Mouse (Mus musculus) gastrocnemius, postnatal 36 days (tissue): ENCODE data around the gene Was. TPM values are rescaled to one million over a fixed set of nuclear protein-coding genes. Genes with fewer than 3 reads are reported as not detected.
A peak's percentile ranks its signal among the peaks of the same experiment; 100 is the strongest.
"Not testable (repeated sequence)": the region's sequence is repeated elsewhere in the genome, so short reads cannot be mapped to it uniquely, and the experiment has no call there.

Source experiments
- DNase-seq, 2 experiments: peaks; one replicate each; pipeline ENCODE4 v3.0.0; 2022
- intact Hi-C: fragments of 180-260 bp; cut with DNase I; formaldehyde crosslinking; loops from one replicate; pipeline ENCODE4 v1.15.1; 2025
- long read RNA-seq, 2 experiments: library from polyadenylated mRNA; stranded (forward); transcript quantifications; one replicate each; pipeline ENCODE4 v2.0.0; 2021
- total RNA-seq, 2 experiments: library from RNA; stranded (reverse); gene quantifications; 2 replicates each; pipeline ENCODE4 v1.2.3; 2021

Gene Was
- total RNA-seq, result under 1 TPM; 0.39 to 0.64 TPM
- long read RNA-seq, experiment 1, result 0 reads
- long read RNA-seq, experiment 2, partial matches to known transcripts, result 1 of 1 reads
- long read RNA-seq, experiment 2, other reads (novel, unspliced or antisense), result 0 of 1 reads

DNA sequence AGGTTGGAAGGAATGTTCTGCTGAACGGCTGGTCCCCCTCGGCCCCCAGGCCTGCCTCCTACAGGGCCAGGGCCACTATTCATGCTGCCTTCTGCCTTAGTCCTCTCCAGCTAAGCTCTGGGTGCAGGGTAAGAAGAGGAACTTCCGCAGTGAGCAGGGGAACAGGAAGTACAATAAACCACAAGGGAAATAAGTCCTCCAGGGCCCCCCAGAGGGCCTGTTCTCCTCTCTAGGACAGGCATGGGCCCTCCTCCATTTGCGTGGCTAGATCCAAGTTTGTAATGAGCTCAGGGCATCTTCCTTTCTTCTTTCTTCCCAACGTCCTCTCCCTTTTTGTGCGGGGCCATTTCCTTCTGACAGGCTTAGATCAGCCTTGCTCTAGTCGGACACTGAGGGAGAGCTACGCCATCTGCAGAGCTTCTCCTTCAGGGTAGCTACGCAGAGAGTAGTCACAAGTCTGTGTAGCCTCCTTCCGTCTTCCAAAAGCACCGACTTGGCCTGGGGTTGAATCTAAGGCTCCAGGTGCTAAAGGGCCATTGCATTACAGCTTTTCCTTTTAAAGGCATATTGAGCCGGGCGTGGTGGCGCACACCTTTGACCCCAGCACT, at the start of gene Was:
TSS of gene Was (minus strand) at position 153 of the 608 bp plus-strand sequence.
- intact Hi-C loops, result loop anchor here (10.0 kb wide), 1 partner anchor 164 kb away; the partner anchor contains the start of gene Ftsj1
- peak in 1 of 2 experiments; percentile 7 for DNase-seq

DNA sequence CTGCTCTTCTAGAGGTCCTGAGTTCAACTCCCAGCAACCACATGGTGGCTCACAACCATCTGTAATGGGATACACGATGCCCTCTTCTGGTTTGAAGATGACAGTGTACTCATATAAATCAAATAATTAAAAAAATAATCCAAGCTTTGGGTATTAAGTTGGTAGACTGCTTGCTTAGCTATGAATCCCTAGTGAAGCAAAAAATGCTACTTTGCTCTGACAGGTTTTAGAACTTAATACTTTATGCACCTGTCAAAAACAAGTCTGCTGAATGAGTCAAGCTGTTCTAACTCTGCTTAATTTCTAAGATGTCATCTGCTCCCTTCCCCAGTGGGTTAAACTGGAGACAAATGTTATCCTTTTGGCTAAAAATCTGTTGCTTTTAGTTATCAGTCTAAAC, 49.2 kb upstream of the Was start:
- DNase-seq, result no peak
- intact Hi-C loops, result no loop called here

DNA sequence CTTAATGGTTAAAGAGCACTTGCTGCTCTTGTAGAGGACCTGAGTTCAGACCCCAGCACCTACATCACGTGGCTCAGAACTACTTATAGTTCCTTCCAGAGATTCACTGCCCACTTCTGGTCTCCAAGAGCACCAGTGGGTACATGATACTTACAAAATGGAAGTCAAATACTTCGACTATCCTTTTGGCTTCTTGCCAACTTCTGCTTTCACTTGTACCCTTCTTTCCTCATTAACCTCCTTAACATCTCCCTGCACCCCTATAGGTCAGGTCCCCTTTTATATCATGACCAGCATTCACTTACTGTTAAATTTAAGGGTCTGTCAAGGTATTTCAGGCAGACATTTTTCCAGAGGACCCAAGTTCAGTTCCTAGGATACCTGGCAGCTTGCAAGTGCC, 45.6 kb upstream of the Was start:
- no peak for DNase-seq
- intact Hi-C loops, result no loop called here

DNA sequence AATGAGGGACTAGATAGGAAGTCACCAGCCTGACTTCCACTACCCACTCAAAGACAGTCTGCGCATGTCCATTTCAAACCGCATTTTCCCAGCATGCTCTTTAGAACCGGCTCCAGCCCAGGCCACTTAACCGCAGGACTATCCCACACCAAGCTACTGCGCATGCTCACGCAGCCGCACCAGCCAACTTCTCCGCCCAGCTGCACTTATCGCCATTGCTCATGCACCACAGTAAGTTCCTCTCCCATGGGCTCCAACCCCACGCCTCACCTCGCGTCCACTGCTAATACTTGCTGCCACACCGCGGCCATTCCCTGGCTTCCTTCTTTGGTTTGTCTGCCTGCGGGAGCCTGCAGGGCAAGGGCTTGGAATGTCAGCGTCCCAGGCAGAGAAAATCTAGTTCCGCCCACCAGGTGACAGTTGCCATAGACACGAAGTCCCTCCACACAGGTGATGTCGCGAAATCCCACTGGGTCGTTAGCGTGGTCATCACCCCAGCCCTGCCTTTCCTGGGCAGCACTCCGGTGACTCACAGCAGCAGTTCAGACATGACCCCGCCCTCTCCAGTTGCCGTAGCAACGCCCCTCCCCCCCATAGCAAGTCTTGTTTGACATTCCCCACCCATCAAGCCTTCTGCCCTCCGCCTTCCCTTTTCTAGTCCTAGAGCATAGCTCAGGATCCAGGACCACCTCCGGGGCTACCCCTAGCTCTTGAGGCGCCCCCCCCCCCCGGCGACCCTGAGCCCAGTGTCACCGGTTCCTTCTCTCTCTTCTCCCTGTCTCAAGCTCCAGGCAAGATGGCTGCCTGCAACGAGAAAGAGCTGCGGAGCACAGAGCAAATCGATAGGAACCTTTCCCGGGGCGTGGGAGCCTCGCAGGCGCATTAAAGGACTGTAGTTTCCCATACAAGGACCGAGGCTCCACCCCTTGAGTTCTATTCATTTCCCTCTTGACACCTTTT, 42.0 kb upstream of the Was start, which contains the start of gene Wdr13:
TSS of gene Wdr13 (minus strand) at position 876 of the 960 bp plus-strand sequence.
- intact Hi-C loops, result no loop called here
- DNase-seq, result peak; percentile 81 to 83

DNA sequence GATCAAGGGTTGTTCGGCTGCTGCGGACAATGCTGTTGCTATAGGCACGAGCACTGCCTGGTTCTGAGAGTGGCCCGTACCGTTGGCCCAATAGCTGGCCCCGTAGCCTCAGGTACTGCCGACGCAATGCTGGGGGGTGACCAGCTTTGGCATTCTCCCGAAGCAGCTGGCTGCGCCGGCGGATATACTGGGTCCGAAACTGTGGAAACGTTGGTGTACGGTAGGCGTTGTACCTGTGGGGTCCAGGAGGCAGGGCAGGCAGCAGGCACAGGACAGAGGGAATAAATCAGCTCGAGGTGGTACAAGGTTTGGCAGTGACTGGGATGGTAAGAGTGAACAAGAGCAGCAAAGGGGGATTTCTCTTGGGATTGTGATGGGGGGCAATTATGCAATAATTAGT, 41.1 kb upstream of the Was start:
- DNase-seq, result no peak
- intact Hi-C loops, result no loop called here

DNA sequence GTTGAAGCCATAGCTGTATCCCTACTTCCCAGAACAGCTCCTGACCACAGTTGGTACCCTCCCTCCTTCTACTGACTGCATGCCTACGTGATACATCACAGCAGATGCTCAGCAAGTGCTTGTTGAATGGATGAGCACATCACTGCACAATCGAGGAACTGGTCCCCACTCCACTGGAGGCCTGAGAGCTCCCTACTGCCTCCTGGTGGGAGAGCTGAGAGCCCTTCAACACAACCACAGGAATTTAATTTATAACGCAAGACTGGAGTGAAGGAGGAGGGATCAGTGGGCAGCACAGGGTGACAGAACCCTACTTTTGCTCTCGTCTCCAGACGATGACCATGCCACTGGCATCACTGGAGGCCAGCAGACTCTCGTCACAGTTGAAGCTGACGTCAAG, 34.9 kb upstream of the Was start:
- intact Hi-C loops, result no loop called here
- DNase-seq, result no peak

DNA sequence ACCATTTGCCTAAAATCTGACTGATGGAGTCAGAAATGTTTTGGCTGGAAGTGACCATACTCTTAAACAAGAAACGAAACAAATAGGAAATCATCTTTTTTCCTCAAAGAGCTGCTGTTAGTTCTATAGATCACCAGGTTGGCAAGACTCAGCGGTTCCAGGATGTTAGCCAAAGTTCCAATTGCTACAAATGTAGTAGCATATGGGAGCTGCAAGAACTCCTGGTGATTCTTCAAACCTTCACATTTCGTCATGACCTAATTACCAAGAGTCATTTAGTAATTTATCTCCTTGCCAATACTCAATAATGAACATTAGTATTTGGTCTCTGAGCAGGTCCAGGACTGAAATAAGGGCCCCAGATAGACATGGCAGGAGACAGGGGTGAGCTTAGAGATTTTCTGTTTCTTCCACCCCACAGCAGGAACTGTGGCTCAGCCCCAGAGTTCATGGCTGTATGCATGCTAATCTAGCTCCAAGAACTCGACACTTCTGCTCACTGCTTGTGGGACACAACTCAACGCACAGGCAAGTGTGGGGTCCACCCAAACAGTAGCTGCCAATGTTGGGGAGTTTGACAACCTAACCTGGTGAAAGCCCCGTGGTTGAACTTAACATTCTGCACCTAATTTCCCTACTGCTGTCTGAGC, 33.6 kb upstream of the Was start:
- intact Hi-C loops, result no loop called here
- no peak for DNase-seq

DNA sequence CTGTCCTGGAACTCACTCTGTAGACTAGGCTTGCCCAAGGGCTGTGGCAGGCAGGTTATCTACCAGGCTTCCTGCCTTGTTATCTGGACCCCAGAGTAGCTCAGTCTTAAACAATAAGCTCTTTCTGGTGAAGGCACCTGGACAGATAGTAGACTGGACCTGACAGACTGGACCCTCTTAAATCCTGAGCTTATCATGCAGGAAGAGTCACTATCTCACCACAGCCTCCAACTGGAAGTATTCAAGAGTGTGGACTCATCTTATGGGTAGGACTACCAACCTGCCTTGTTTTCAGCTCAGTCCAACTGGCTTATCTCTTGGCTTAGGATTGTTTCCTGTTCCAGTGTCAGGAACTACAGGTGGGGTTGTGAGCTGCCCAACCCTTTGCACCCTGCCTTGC, 27.0 kb upstream of the Was start:
- no peak for DNase-seq
- intact Hi-C loops, result no loop called here

DNA sequence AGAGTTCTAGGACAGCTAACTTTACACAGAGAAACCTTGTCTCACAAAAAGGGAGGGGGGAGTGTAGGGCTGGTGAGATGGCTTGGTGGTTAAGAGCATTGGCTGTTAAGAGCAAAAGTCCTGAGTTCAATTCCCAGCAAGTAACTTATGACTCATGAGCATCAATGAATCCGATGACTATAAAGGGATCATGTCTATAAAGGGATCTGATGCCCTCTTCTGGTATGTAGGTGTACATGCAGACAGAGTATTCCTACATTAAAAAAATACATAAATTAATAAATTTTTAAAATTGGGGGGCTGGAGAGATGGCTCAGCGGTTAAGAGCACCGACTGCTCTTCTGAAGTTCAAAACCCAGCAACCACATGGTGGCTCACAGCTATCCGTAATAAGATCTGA, 25.0 kb upstream of the Was start:
- DNase-seq, result no peak
- intact Hi-C loops, result no loop called here

DNA sequence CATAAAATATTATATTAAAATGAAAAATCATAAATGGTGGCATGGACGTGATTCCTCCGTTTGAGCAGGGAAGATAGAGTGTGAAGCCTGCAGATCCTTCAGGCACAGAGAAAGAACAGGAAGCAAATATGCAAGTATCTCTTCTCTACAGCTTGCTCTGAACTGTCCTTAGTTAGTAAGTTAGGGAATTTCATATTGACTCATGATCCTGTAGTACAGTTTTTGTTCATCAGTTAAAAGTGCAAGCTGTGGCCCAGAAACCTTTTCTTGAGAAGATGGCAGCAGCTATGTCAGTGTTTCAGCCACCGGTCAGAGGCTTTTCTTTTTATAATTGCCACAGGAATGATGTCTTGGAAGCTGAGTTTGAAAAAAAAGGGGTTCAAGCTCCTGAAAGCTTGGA, 14.7 kb upstream of the Was start:
- DNase-seq, result no peak
- intact Hi-C loops, result no loop called here

DNA sequence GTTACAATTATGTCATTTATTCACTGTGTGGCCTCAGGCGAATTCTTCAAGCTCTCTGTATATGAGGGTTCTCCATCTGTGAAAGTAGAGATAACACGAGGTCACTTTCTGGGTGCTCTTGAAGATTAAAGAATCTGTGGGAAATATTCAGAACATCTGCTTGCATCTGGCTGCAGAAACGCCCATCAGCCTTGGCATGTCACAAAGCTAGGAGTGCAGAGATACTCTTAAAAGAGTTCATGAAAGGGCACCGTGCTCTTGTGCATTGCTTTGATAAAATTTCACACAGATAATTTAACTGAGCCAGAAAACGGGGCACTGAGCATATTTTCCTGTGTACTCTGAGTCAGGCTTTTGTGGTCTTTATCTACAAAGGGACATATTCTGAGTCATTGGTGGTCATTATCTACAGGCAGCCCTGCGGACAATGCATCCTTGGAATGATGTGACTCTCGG, 11.9 kb upstream of the Was start:
- intact Hi-C loops, result no loop called here
- no peak for DNase-seq

DNA sequence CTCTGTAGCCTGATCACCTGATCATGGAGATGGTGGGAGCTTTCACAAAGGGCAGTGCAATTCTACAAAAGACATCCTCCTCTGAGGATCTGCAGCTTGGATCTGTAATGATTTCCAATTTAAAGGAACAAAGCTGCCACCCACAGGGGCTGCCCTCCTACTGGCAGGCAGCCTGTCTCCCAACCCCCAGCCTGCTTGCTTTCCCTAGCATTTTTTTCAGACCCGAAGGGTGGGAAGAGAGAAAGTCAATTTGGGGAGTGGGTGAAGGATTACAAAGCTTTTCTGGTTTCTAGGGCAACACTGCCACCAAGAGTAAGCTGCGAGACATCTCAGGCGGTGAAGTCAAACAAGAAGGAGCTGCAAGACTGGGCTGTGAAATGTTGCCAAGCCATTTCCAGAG, 10.7 kb upstream of the Was start:
- intact Hi-C loops, result no loop called here
- DNase-seq, result no peak

DNA sequence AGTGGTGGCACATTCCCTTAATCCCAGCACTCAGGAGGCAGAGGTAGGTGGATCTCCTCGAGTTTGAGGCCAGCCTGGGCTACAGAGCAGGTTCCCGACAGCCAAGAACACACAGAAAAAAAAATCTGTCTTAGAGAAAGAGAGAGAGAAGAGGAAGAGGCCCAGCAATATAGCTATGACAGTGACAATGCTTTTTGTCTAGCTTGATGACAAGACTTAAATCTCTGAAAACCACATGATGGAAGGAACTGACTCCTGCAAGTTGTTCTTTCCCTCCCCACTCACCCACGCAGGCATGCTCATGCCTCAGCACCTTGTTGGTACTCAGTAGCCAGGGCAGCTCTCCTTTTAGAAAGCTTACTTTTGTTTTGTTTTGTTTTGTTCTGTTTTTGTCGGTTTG, 9.1 kb upstream of the Was start:
- DNase-seq, result no peak
- intact Hi-C loops, result loop anchor here (10.0 kb wide), 1 partner anchor 155 kb away; the partner anchor contains the start of gene Ftsj1

DNA sequence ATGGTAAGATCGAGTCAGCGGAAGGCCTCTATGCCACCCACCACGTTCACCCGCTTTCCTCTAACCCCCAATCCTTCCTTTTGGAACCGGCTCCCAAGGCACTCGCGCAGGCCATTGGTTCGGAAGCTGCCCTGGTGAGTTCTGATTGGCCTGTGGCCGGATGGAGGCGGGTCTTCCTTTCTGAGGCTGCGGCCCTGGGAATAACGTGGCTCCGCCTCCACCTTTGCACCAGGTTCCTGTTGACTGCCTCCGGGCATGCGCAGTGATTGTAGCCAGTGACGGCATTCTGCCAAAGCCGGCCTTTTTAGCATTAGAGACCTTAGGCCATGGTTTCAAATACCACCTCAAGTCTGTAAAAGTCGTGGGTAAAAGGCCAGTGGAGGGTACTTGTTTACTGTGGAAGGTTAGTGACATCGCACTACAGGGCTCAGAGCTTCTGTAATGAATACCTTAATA, 6.5 kb upstream of the Was start:
- intact Hi-C loops, result loop anchor here (10.0 kb wide), 1 partner anchor 158 kb away; the partner anchor contains the start of gene Ftsj1

DNA sequence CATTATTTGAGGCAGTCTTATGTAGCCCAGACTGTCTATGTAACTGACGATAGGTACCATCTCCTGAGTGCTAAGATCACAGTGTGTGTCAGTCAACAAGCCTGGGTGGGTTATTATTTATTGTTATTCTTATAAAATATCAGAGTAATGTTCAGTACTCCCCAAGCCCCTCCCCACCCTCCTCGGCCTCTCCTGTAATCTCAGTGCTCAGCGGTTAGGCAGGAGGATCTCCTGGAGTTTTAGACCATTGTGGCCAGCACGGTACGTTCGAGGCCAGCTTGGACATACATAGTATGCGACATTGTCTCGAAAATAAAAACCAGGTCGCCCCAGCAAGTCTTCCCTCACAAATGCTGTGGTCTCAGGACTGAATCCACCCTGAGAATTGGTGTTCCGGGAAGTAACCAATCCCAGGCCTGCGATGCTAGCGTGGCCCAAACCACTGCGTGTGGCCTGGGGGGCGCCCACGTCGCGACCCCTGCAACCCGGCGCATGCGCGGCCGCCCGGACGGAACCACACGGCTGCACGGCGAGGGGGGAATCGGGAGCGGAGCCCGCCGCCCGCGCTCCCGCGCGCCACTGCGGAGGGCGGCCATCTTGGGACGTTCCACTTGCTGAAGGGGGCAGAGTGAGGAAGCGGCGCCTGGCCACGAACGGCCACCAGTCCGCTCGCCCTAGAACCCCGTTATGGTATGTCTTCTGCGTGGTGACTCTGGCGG, 5.9 kb upstream of the Was start:
- DNase-seq, result peak in 1 of 2 experiments; percentile 73
- intact Hi-C loops, result loop anchor here (10.0 kb wide), 1 partner anchor 159 kb away; the partner anchor contains the start of gene Ftsj1

More for the DNA sequence above, 6.5 kb upstream of the Was start:
- DNase-seq, result peak; percentile 92 to 96

DNA sequence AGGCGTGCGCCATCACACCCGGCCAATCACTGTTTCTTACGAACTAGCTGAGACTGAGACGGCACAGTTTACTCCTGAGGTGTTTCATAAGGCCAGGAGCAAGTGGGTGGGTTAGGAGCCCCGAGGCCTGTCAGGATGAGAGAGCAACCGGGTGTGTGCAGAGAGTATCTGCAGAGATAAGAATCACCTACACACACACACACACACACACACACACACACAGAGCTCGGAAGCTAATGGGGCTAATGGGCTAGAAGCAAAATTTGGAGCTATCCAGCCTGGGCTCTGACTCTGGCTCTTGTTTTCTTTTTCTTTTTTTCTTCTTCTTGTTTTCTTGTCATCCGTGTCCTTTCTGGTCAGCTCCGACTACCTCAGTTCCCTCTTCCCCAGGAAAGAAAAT, 5.2 kb upstream of the Was start:
- intact Hi-C loops, result loop anchor here (10.0 kb wide), 1 partner anchor 159 kb away; the partner anchor contains the start of gene Ftsj1

DNA sequence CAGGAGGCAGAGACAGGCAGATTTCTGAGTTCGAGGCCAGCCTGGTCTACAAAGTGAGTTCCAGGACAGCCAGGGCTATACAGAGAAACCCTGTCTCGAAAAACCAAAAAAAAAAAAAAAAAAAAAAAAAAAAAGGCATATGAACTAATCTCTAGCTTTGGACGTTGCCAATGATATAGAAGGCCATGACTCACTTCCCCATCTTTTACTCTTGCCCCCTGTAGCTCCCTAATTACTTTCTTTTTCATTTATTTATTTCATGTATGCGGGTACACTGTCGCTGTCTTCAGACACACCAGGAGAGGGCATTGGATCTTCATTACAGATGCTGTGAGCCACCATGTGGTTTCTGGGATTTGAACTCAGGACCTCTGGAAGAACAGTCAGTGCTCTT, 653 bp upstream of the Was start:
- intact Hi-C loops, result loop anchor here (10.0 kb wide), 1 partner anchor 164 kb away; the partner anchor contains the start of gene Ftsj1
- not testable (repeated sequence) for DNase-seq

More for the DNA sequence above, 5.2 kb upstream of the Was start:
- no peak for DNase-seq

DNA sequence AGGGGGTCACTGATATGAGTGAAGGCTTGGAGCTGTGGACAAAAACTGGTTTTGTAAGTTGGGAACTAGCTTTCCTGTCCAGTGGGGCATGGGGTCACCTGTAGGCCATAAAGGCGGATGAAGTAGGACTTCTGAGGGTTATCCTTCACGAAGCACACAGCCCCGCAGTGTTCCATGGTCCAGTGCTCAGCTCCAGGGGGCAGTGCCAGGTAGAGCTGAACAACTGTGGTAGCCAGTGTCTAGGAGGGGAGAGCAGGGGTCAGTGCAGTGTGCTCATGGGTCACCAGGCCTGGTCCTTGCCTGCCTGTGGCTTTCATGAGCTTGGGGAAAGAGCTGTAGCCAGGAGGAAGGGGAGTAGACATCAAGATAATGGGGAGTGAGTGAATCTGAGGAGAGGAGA, 552 bp downstream of the Was start:
- intact Hi-C loops, result loop anchor here (10.0 kb wide), 1 partner anchor 165 kb away; the partner anchor contains the start of gene Ftsj1
- DNase-seq, result no peak

DNA sequence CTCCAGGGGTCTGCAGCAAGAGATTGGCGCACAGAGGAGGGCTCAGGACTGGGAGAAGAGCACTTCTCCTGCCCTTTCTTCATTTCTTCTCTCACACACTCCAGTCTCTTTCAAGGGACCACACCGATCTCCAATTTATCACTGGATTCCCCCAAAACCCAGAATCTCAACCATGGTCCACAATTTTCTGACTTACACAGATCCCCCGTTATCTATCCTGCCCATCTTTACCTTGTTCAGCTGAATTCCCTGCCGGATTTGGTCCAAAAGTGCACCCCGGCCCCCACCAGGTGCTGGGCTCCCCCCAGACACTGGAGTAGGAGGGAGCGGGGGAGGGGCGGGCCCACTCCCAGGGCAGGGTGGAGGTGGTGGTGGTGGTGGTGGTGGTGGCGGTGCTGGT, 4.7 kb downstream of the Was start:
- DNase-seq, result no peak
- intact Hi-C loops, result no loop called here
